Mouse (Mus musculus): ENCODE data around the gene 2810459M11Rik. TPM values are rescaled to one million over a fixed set of nuclear protein-coding genes. Genes with fewer than 3 reads are reported as not detected.

Gene 2810459M11Rik
- polyA plus RNA-seq, 1 experiment from 2014 or later = 0.67 TPM

GRCm38 (mm10) chr1:86021365-86021989 lies 24.2 kb upstream of the 2810459M11Rik start:
- no peak for ATAC-seq (ENCODE audit: extremely low read depth, insufficient number of reproducible peaks, low FRiP score, low TSS enrichment)
- H3K27me3 ChIP-seq (replicated peaks) = peaks cover 62% of the 10 kb centered on the region
- H3K4me2 ChIP-seq = no peak overlapping the region
- no peak overlapping the region for H3K4me3 ChIP-seq
- H3K27ac ChIP-seq (replicated peaks) = no peak overlapping the region
- H3K4me1 ChIP-seq = 0 out of 2 replicates have a peak, but pooled peaks cover 4% of the 10 kb centered on the region
- WGBS = 68% methylated on average over 11 of the region's 11 CpGs
- no peaks in the 10 kb centered on the region for H3K36me3 ChIP-seq
- 0 out of 2 replicates have a peak, but pooled peaks cover under 1% of the 10 kb centered on the region for H3K9me3 ChIP-seq
- no peak overlapping the region for H3K9ac ChIP-seq

DNA sequence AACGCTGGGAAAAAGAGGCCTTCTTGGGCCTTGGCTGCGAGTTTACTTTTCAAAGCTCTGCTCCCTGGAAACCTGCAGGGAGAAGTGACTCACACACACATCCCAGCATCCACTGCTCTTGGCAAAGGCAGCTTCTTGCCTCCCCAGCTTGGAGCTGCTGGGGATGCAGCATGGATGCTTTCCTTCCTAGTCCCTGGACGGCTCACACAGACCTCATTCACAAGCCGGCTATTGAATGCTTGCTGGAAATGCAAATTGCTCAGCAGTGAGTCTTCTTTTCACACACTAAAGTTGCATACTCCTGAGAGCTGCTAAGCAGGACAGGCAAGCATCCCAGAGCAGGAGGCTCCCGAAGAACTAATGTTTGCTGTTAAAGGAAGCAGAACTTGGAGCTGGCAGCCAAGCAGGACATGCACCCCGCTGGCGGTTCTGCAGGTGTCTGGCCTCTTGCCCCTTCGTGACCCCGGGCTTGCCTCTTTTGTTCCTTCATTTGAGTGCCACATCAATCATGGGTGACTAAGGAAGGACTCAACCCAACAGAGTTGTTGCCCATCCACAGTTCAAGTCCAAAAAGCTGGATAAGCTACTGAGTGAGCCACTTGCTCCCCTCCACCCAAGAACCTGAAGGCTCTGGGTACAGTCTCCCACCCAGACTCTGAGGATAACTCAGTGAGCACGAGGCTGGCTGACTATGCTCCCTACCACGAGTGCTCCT lies 13.2 kb upstream of the 2810459M11Rik start:
- Histone ChIP-seq H3K4me2 (no peak overlapping the region), H3K4me3 (no peak overlapping the region), H3K9me3 (no peaks in the 10 kb centered on the region), H3K4me1 (no peaks in the 10 kb centered on the region), H3K27me3 (replicated peaks) (peaks cover 38% of the 10 kb centered on the region), H3K36me3 (no peaks in the 10 kb centered on the region), H3K9ac (no peak overlapping the region), H3K27ac (replicated peaks) (no peak overlapping the region)
- WGBS = 26% methylated on average over 11 of the region's 11 CpGs
- ATAC-seq (ENCODE audit: extremely low read depth, insufficient number of reproducible peaks, low FRiP score, low TSS enrichment) = no peak

GRCm38 (mm10) chr1:86038191-86038951 lies 7.3 kb upstream of the 2810459M11Rik start:
- H3K27ac ChIP-seq (replicated peaks) = no peak overlapping the region

GRCm38 (mm10) chr1:86040131-86040530 lies 5.5 kb upstream of the 2810459M11Rik start:
- Histone ChIP-seq H3K27ac (replicated peaks) (no peak overlapping the region), H3K4me2 (no peak overlapping the region), H3K27me3 (replicated peaks) (peaks cover 29% of the 10 kb centered on the region), H3K9ac (no peak overlapping the region), H3K4me1 (no peaks in the 10 kb centered on the region), H3K4me3 (no peak overlapping the region), H3K36me3 (no peaks in the 10 kb centered on the region), H3K9me3 (no peaks in the 10 kb centered on the region; the same call in 1 of the 2 replicates)
- WGBS = 60% methylated on average over 4 of the region's 4 CpGs
- ATAC-seq (ENCODE audit: extremely low read depth, insufficient number of reproducible peaks, low FRiP score, low TSS enrichment) = no peak

More at GRCm38 (mm10) chr1:86038191-86038951, 7.3 kb upstream of the 2810459M11Rik start:
- WGBS = 45% methylated on average over 3 of the region's 3 CpGs
- H3K4me2 ChIP-seq = no peak overlapping the region
- no peak for ATAC-seq (ENCODE audit: extremely low read depth, insufficient number of reproducible peaks, low FRiP score, low TSS enrichment)
- no peaks in the 10 kb centered on the region for H3K36me3 ChIP-seq
- no peak overlapping the region for H3K4me3 ChIP-seq
- H3K9ac ChIP-seq = no peak overlapping the region
- H3K9me3 ChIP-seq = no peaks in the 10 kb centered on the region; the same call in 1 of the 2 replicates
- no peaks in the 10 kb centered on the region for H3K4me1 ChIP-seq
- H3K27me3 ChIP-seq (replicated peaks) = peaks cover 14% of the 10 kb centered on the region

DNA sequence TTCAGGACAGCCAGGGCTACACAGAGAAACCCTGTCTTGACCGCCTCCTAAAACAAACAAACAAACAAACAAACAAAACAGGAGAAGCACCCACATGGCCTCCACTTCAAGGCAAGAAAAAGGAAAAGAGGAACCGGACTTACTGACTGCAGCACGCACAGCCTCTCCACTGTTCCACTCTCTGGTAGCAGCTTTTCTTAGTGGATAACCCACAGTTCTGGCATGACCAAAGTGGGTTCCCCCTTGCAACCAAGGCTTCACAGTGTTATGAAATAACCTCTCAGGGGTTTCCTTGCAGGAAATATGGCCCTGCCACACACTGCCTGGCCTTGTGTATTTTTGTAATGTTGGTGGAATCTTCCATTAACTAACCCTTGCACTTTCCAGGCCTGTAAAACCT lies 4.8 kb upstream of the 2810459M11Rik start:
- Histone ChIP-seq H3K4me1 (no peaks in the 10 kb centered on the region), H3K9me3 (no peaks in the 10 kb centered on the region; the same call in 1 of the 2 replicates), H3K27me3 (replicated peaks) (peaks cover 36% of the 10 kb centered on the region), H3K27ac (replicated peaks) (no peak overlapping the region), H3K4me2 (no peak overlapping the region), H3K9ac (no peak overlapping the region), H3K4me3 (no peak overlapping the region), H3K36me3 (no peaks in the 10 kb centered on the region)
- ATAC-seq (ENCODE audit: extremely low read depth, insufficient number of reproducible peaks, low FRiP score, low TSS enrichment) = no peak
- 79% methylated on average over 3 of the region's 3 CpGs for WGBS

DNA sequence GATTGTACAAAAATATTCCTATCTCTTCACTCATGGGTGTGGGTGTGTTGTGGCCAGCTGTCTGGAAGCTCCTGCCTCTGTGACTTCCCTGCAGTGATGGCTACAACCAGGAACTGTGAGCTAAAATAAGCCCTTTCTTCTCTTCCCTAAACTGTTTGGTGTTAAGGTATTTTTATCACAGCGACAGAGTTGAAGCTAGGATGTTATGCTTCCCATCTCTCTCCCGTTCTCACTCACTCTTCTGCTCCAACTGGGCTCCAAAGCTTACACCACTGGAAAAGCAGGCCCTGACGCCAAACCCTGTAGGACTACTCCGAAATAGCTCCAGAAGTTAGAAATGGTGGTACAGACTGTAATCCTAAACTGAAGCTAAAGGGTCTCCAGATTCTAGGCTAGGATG lies 607 bp upstream of the 2810459M11Rik start:
- no peak overlapping the region for H3K9ac ChIP-seq
- no peak overlapping the region for H3K27ac ChIP-seq (replicated peaks)
- H3K27me3 ChIP-seq (replicated peaks) = peaks cover 66% of the 10 kb centered on the region
- H3K36me3 ChIP-seq = no peaks in the 10 kb centered on the region
- WGBS = 48% methylated on average over 4 of the region's 4 CpGs
- no peak overlapping the region for H3K4me3 ChIP-seq
- H3K4me1 ChIP-seq = peaks cover 22% of the 10 kb centered on the region
- H3K9me3 ChIP-seq = no peaks in the 10 kb centered on the region; the same call in 1 of the 2 replicates
- H3K4me2 ChIP-seq = no peak overlapping the region
- ATAC-seq (ENCODE audit: extremely low read depth, insufficient number of reproducible peaks, low FRiP score, low TSS enrichment) = no peak

DNA sequence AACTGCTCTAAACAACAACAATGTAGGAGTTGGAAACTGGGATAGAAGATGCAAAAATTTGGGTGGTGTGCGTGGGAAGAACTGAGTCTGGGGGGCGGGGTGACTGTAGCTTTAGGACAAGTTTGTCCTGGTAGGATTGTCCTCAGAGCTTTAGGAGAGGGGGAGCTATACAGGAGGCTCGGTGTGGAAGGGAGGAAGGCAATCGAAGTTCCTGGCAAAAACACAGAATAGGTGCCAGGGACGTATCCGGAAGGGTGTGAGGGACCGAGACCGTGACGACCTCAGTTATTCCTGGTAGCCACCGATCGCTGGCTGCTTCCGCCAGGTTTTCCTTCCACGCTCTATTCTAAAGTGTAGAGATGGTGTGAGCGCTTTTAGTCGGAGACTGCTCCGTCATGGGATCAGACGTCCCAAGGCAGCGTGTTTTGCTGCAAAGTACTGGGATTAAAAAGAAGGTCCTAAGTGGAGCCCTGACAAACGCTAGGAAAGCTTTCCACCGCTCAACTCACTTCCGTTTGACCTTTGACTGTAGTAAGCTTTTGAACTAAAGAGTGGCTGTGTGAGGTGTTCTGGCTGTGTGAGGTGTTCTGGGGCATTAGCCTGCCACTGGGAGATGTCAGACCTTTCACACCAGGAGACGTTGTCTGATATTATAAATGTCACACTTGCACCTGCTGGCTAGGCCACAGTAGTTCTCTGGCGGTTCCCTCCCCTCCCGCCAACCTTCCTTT lies 1.3 kb downstream of the 2810459M11Rik start:
- peak overlapping the region; percentile 64 for H3K4me3 ChIP-seq
- WGBS = 12% methylated on average over 24 of the region's 24 CpGs
- peaks cover 22% of the 10 kb centered on the region for H3K4me1 ChIP-seq
- H3K9me3 ChIP-seq = no peaks in the 10 kb centered on the region; the same call in 1 of the 2 replicates
- no peak overlapping the region for H3K27ac ChIP-seq (replicated peaks)
- no peak for ATAC-seq (ENCODE audit: extremely low read depth, insufficient number of reproducible peaks, low FRiP score, low TSS enrichment)
- peaks cover 66% of the 10 kb centered on the region for H3K27me3 ChIP-seq (replicated peaks)
- H3K9ac ChIP-seq = peak overlapping the region; percentile 79
- peak overlapping the region; percentile 98 for H3K4me2 ChIP-seq
- no peaks in the 10 kb centered on the region for H3K36me3 ChIP-seq

DNA sequence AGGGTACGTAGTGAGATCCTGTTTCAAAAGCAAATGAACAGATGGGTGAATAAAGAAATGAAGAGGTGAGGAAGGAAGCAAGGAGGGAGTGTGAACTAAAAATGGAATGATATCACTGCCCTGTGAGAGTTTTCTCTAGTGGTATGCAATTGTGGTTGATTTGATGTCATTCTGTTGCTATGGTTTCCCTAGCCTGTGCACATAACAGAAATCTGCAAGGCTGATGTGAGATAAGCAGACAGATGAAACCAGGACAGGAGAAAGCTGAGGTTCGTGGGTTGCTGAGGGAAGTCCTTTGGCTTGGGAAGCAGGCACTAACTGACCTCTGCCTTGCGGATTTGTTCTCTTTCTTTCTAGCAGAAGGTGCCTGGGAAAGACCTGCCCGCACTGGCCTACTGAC lies 2.6 kb downstream of the 2810459M11Rik start:
- Histone ChIP-seq H3K4me3 (no peak overlapping the region), H3K4me1 (peaks cover 22% of the 10 kb centered on the region), H3K9ac (no peak overlapping the region), H3K27ac (replicated peaks) (no peak overlapping the region), H3K4me2 (no peak overlapping the region), H3K9me3 (no peaks in the 10 kb centered on the region), H3K27me3 (replicated peaks) (peaks cover 59% of the 10 kb centered on the region), H3K36me3 (no peaks in the 10 kb centered on the region)
- no peak for ATAC-seq (ENCODE audit: extremely low read depth, insufficient number of reproducible peaks, low FRiP score, low TSS enrichment)
- 65% methylated on average over 4 of the region's 4 CpGs for WGBS

DNA sequence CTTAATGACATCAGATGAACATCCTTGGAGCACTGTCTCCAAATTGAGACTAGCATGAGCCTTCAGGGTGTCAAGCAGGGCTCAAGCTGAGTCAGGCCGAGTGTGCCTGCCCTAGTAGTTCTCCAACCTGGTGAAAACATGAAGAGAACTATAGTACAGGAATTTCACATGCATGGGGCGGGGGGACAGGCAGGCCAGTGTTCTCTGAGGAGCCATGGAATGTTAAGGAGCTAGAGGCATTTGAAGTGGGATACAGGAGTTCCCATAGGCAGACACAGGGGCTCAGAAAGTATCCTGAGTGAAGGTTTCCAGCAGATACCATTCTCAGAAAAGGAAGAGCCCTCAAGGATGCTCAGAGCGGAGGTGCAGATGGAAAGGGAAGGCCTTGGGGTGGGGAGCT lies 3.1 kb downstream of the 2810459M11Rik start:
- Histone ChIP-seq H3K4me1 (peaks cover 22% of the 10 kb centered on the region), H3K27ac (replicated peaks) (no peak overlapping the region), H3K36me3 (no peaks in the 10 kb centered on the region), H3K27me3 (replicated peaks) (peaks cover 54% of the 10 kb centered on the region), H3K4me2 (no peak overlapping the region), H3K4me3 (no peak overlapping the region), H3K9ac (no peak overlapping the region), H3K9me3 (no peaks in the 10 kb centered on the region)
- no peak for ATAC-seq (ENCODE audit: extremely low read depth, insufficient number of reproducible peaks, low FRiP score, low TSS enrichment)
- WGBS = 64% methylated on average over 3 of the region's 3 CpGs

- no peak overlapping the region for H3K4me2 ChIP-seq
- H3K4me3 ChIP-seq = no peak overlapping the region
- H3K9ac ChIP-seq = no peak overlapping the region
- H3K27me3 ChIP-seq (replicated peaks) = peaks cover 9% of the 10 kb centered on the region
- H3K9me3 ChIP-seq = no peaks in the 10 kb centered on the region
- no peak for ATAC-seq (ENCODE audit: extremely low read depth, insufficient number of reproducible peaks, low FRiP score, low TSS enrichment)
- peaks cover 8% of the 10 kb centered on the region for H3K4me1 ChIP-seq
- WGBS = 68% methylated on average over 12 of the region's 12 CpGs
- no peaks in the 10 kb centered on the region for H3K36me3 ChIP-seq
- H3K27ac ChIP-seq (replicated peaks) = 0 out of 2 replicates have a peak overlapping the region, but pooled peaks have one; percentile 28
Measured at GRCm38 (mm10) chr1:86053198-86053921, 7.7 kb downstream of the 2810459M11Rik start.
